Mouse (Mus musculus) layer of hippocampus, postnatal 14 days (tissue): Measurements from ENCODE around the gene Dnajc21. TPM values are rescaled to one million over a fixed set of nuclear protein-coding genes. Genes with fewer than 3 reads are reported as not detected.

Source experiments
- DNase-seq, 2 experiments: peaks; one replicate each; pipeline ENCODE4 v3.0.0; 2021 to 2022; ENCODE audit warnings: low spot score in 2 of 2, mixed read lengths in 1 of 2
- total RNA-seq, 2 experiments: library from RNA; stranded (reverse); gene quantifications; 2 replicates each; pipeline ENCODE4 v1.2.3; 2021

The Dnajc21 gene
- total RNA-seq, 2 experiments from 2014 or later, result 19.3 TPM

- no peak for DNase-seq
These were observed 28.8 kb downstream of the Dnajc21 start for GRCm38 (mm10) chr15:10441493-10441892.

- peak in 1 of 2 experiments; percentile 15 for DNase-seq
These were observed 30.4 kb downstream of the Dnajc21 start for GRCm38 (mm10) chr15:10439963-10440362.

- no peak for DNase-seq
These were observed 33.4 kb downstream of the Dnajc21 start for GRCm38 (mm10) chr15:10436893-10437292.

GRCm38 (mm10) chr15:10426545-10427266, 43.6 kb downstream of the Dnajc21 start:
- DNase-seq, result no peak

GRCm38 (mm10) chr15:10426124-10426523, 44.2 kb downstream of the Dnajc21 start:
- no peak for DNase-seq

- no peak for DNase-seq
These were observed 48.6 kb downstream of the Dnajc21 start for GRCm38 (mm10) chr15:10421785-10422144.

- DNase-seq, result no peak
These were observed 49.1 kb downstream of the Dnajc21 start for GRCm38 (mm10) chr15:10421138-10421784.

- no peak for DNase-seq
These were observed 56.7 kb downstream of the Dnajc21 start for GRCm38 (mm10) chr15:10413656-10414055.

GRCm38 (mm10) chr15:10410881-10411280, 59.4 kb downstream of the Dnajc21 start:
- DNase-seq, result peak in 1 of 2 experiments; percentile 8

GRCm38 (mm10) chr15:10409842-10410241, 60.5 kb downstream of the Dnajc21 start:
- no peak for DNase-seq

GRCm38 (mm10) chr15:10400415-10400814, 69.9 kb downstream of the Dnajc21 start:
- peak in 1 of 2 experiments; percentile 36 for DNase-seq

GRCm38 (mm10) chr15:10399795-10400194, 70.5 kb downstream of the Dnajc21 start:
- no peak for DNase-seq

Other genes starting within 250 kb of the Dnajc21 start
- not detected for gene Gm21973, start 145.1 kb downstream of the Dnajc21 start, total RNA-seq
- gene Agxt2, start 112.0 kb downstream of the Dnajc21 start, total RNA-seq, result not detected
- 10 to 100 TPM; 22.8 to 23.2 TPM for gene Brix1, start 15.4 kb upstream of the Dnajc21 start, total RNA-seq
- gene Rad1, start 15.5 kb upstream of the Dnajc21 start, total RNA-seq, result 10 to 100 TPM; 10.4 to 12.6 TPM
- not detected for gene Ttc23l, start 88.2 kb upstream of the Dnajc21 start, total RNA-seq
- gene Rai14, start 244.1 kb upstream of the Dnajc21 start, total RNA-seq, result 1 to 10 TPM; 6.5 to 8.1 TPM